29 mouse cellular contexts compared by ENCODE assay signal in the genomic region with DNA sequence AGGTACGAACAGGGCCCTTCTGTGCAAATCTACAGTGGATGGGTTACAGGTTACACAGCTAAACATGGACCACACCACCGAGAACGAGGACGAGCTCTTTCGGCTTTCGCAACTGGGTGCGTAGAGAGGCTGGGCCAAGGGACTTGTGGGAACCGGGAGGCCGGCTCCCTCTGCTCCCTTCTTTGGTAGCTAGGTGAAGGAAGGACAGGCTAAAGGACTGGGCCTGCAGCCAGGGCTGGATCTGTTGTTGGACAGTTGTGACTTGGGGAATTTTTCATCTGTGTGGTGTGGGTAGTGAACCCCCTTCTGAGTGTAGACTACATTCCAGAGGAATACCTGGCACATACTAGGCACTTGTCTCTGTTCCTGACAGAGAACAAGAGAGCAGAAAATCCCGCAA. TPM values are rescaled to one million over a fixed set of nuclear protein-coding genes. Genes with fewer than 3 reads are reported as not detected.
DNase-seq lines count a peak whose midpoint lies in the region; ATAC-seq and TF ChIP-seq lines count a peak whose summit lies in the region.
"Had no signal": no experiment of that assay in that cellular context is flagged by ENCODE, and none has a peak within 500 bp of the region (broad histone marks: within the 10 kb centered on the region; RNA-seq: fewer than 3 reads in every experiment).

No protein-coding gene starts in this region.

- ATAC-seq in heart, embryonic 13.5 days (ENCODE audit: extremely low read depth, insufficient number of reproducible peaks, low FRiP score, low TSS enrichment), result no peak
- ATAC-seq in heart, postnatal 0 days (ENCODE audit: insufficient read depth, low read depth), result peak; percentile 87
- ATAC-seq in erythroid progenitor cell, adult 5-6 weeks (replicated peaks; ENCODE audit: low FRiP score, poor library complexity, severe bottlenecking), result no peak
- ATAC-seq: forebrain, embryonic 14.5 days; inflammation-experienced regulatory T-cells, adult 6 months; midbrain, embryonic 16.5 days; Patski had no signal

- H3K27ac ChIP-seq in heart, embryonic 13.5 days (replicated peaks), result peak overlapping the region; percentile 24; the same call in 1 of the 2 replicates
- H3K27ac ChIP-seq in heart, postnatal 0 days (ENCODE audit: low read depth), result peak overlapping the region; percentile 84
- H3K27ac ChIP-seq: hindbrain, embryonic 13.5 days; limb, embryonic 15.5 days; liver, embryonic 14.5 days; neural tube, embryonic 13.5 days had no signal

- H3K4me1 ChIP-seq in heart, embryonic 13.5 days, result peaks cover 4% of the 10 kb centered on the region; the same call in 1 of the 2 replicates
- peaks cover 23% of the 10 kb centered on the region for H3K4me1 ChIP-seq in heart, postnatal 0 days (ENCODE audit: control insufficient read depth, insufficient read depth)
- H3K4me1 ChIP-seq: hindbrain, embryonic 13.5 days; limb, embryonic 15.5 days had no signal

- H3K27me3 ChIP-seq in heart, embryonic 13.5 days (replicated peaks), result no peaks in the 10 kb centered on the region
- no peaks in the 10 kb centered on the region for H3K27me3 ChIP-seq in heart, postnatal 0 days (ENCODE audit: control insufficient read depth, insufficient read depth, low read length)
- H3K27me3 ChIP-seq: CH12.LX; hindbrain, embryonic 13.5 days; limb, embryonic 15.5 days; neural tube, embryonic 13.5 days; Patski had no signal

- H3K4me2 ChIP-seq in heart, embryonic 13.5 days, result no peak overlapping the region
- no peak overlapping the region for H3K4me2 ChIP-seq in heart, postnatal 0 days (ENCODE audit: low read depth, low read length)
- H3K4me2 ChIP-seq: hindbrain, embryonic 13.5 days; limb, embryonic 15.5 days; neural tube, embryonic 13.5 days had no signal

- no peak overlapping the region for H3K9ac ChIP-seq in heart, embryonic 13.5 days
- H3K9ac ChIP-seq in heart, postnatal 0 days (replicated peaks; ENCODE audit: low read depth, low read length), result peak overlapping the region; percentile 25; the same call in 1 of the 2 replicates
- H3K9ac ChIP-seq: hindbrain, embryonic 13.5 days; limb, embryonic 15.5 days; liver, embryonic 14.5 days; neural tube, embryonic 13.5 days had no signal

- 85% methylated on average over 10 of the region's 10 CpGs for WGBS in heart, embryonic 13.5 days
- WGBS in heart, postnatal 0 days, result 52% methylated on average over 10 of the region's 10 CpGs

- TF ChIP-seq EP300 in heart, postnatal 0 days (IDR thresholded peaks at IDR 0.05; ENCODE audit: low read depth), result no peak

- peaks cover 97% of the 10 kb centered on the region for H3K36me3 ChIP-seq in heart, embryonic 13.5 days
- H3K36me3 ChIP-seq in heart, postnatal 0 days (replicated peaks; ENCODE audit: control insufficient read depth, insufficient read depth, low read length), result peaks cover 81% of the 10 kb centered on the region

- H3K4me3 ChIP-seq in heart, embryonic 13.5 days, result no peak overlapping the region
- no peak overlapping the region for H3K4me3 ChIP-seq in heart, postnatal 0 days (ENCODE audit: low read depth, low read length)
- H3K4me3 ChIP-seq: hindbrain, embryonic 13.5 days; limb, embryonic 15.5 days; myocyte; neural tube, embryonic 13.5 days had no signal

- H3K9me3 ChIP-seq in heart, embryonic 13.5 days, result no peaks in the 10 kb centered on the region
- H3K9me3 ChIP-seq in heart, postnatal 0 days (replicated peaks; ENCODE audit: control insufficient read depth, low read length), result no peaks in the 10 kb centered on the region
- H3K9me3 ChIP-seq: G1E; hindbrain, embryonic 13.5 days; limb, embryonic 15.5 days; neural tube, embryonic 13.5 days had no signal

- TF ChIP-seq CTCF in heart, postnatal 0 days (IDR thresholded peaks at IDR 0.05; ENCODE audit: low read depth), result no peak

- DNase-seq in heart, adult 8-10 months (ENCODE audit: low spot score), result no peak
- peak; percentile 50 for DNase-seq in lung, postnatal 36 days
- DNase-seq in lung, postnatal 10 days, result no peak
- peak; percentile 60 for DNase-seq in heart, postnatal 0 days (ENCODE audit: low spot score)
- DNase-seq in left cerebral cortex, adult 11 months (ENCODE audit: low spot score), result no peak
- DNase-seq: adrenal gland, adult 2 months; B cell, adult 2 months; cerebellum, adult 11 months; cerebellum, postnatal 10 days; kidney, adult 18-20 months; layer of hippocampus, adult 9-11 months; left cerebral cortex, postnatal 4 days; retina, postnatal 1 day; right cerebral cortex, postnatal 25 days; spleen, adult 18-20 months; thymus, postnatal 14 days had no signal

RNA-seq across cellular contexts. Expression of a gene that starts 19.7 kb away (rescaled TPM):
- 29.4 and 31.1 TPM in 2 replicates for polyA plus RNA-seq in heart, embryonic 13.5 days (2015; fragmentation: Nextera tagmentation; extraction: Ambion mirVana)
- total RNA-seq in heart, adult 8-10 months (2022), result 10 to 100 TPM; 17.7 to 24.7 (median 23.3) TPM
- 37.3 and 41.2 TPM in 2 replicates for total RNA-seq in heart, postnatal 0 days (2014; rRNA removed; ENCODE audit: low replicate concordance)
- 25.0 and 29.1 TPM in 2 replicates for polyA plus RNA-seq in heart, postnatal 0 days (2015; fragmentation: Nextera tagmentation; extraction: Ambion mirVana)
- total RNA-seq in erythroid progenitor cell, adult 5-6 weeks (2015; ENCODE audit: low replicate concordance), result 8.6 and 9.2 TPM in 2 replicates
- total RNA-seq in erythroid progenitor cell, adult 5-6 weeks (2017; ENCODE audit: low replicate concordance), result 22.5 and 26.3 TPM in 2 replicates

RNA-seq across cellular contexts. Expression of a gene that starts 20.9 kb away (rescaled TPM):
- polyA plus RNA-seq in heart, embryonic 13.5 days (2015; fragmentation: Nextera tagmentation; extraction: Ambion mirVana), result 1.2 and 1.3 TPM in 2 replicates
- total RNA-seq in heart, adult 8-10 months (2022), result 1 to 10 TPM; 2.9 to 6.2 (median 4.5) TPM
- 0.89 and 1.9 TPM in 2 replicates for total RNA-seq in heart, postnatal 0 days (2014; rRNA removed; ENCODE audit: low replicate concordance)
- polyA plus RNA-seq in heart, postnatal 0 days (2015; fragmentation: Nextera tagmentation; extraction: Ambion mirVana), result 0.23 and 0.47 TPM in 2 replicates
- not detected in 2 replicates for total RNA-seq in erythroid progenitor cell, adult 5-6 weeks (2015; ENCODE audit: low replicate concordance)
- not detected in 2 replicates for total RNA-seq in erythroid progenitor cell, adult 5-6 weeks (2017; ENCODE audit: low replicate concordance)
- total RNA-seq: G1E had no signal
- polyA plus RNA-seq: G1E; inflammation-experienced regulatory T-cells, adult 6 months had no signal

Comparison
In these comparisons a context has a peak if more than half of its experiments do, and no peak if none do; other contexts are left out.
1. DNase-seq: peak in lung, postnatal 36 days (single experiment) and heart, postnatal 0 days (single experiment); none in heart, adult 8-10 months (single experiment), lung, postnatal 10 days (single experiment) and left cerebral cortex, adult 11 months (single experiment).